Mouse (Mus musculus): ENCODE measurements around the gene Pdzd4.

DNA sequence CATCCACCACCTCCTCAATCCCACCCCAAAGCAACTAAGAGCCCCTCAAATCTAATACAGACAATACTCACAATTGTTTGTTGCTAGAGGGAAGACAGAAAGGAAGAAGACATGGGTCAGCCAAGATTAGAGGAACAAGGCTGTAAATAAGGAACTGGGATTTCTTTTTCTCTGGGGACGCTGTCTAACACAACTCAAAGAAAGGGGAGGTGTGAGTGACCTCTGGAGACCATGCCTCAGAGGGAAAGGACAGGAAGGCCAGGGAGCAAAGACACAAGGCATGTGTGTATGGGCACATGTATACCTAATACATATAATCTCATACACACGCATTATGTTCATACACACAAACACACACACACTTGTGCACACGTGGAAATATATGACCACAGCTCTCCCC lies 42.5 kb downstream of the Pdzd4 start:
- no peak for TF ChIP-seq CTCF (IDR thresholded peaks at IDR 0.05; ENCODE audit: low read depth, low read length)
- TF ChIP-seq POLR2A (IDR thresholded peaks at IDR 0.05; ENCODE audit: borderline replicate concordance, low read depth, low read length): no peak
